Mouse (Mus musculus): ENCODE measurements at regions not wholly inside any gene's neighbourhood (a gene's known extent, or its start where the extent isn't known, plus 50 kb on each side); places are given as distances from the start of the nearest gene placed in this dataset.

DNA sequence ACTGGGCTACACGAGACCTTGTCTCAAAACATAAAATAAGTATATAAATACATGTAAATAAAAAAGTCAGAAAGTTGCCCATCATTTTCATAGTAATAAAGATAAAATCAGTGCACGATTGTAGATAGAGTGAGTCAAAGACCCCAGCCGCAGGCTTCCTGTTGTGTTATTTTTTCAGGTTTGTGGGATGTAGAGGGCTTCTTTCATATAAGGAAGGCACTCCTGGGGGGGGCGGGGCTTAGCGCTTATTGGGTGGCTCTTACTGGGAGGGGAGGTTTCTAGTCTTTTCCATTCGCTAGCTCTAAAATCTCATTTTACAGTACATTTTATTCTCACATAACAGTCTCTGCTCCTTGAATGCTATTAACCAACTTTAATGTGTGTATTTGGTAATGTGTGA, 198.8 kb upstream of the Cxcr4 start:
- Histone ChIP-seq H3K27ac (replicated peaks; ENCODE audit: low read depth, low read length) (no peak overlapping the region), H3K9me3 (ENCODE audit: control insufficient read depth, low read length) (no peaks in the 10 kb centered on the region), H3K27me3 (ENCODE audit: control insufficient read depth, insufficient read depth, low read length) (no peaks in the 10 kb centered on the region), H3K9ac (replicated peaks; ENCODE audit: low read length) (no peak overlapping the region), H3K36me3 (ENCODE audit: control insufficient read depth, insufficient read depth, low read length) (no peaks in the 10 kb centered on the region), H3K4me2 (ENCODE audit: low read length) (no peak overlapping the region), H3K4me3 (replicated peaks; ENCODE audit: low read depth, low read length) (no peak overlapping the region), H3K4me1 (ENCODE audit: control insufficient read depth, insufficient read depth, low read length) (0 out of 2 replicates have a peak, but pooled peaks cover 5% of the 10 kb centered on the region)
- WGBS = 92% methylated on average over 6 of the region's 6 CpGs
- no peak for ATAC-seq (ENCODE audit: low FRiP score, low TSS enrichment)
- no peak for DNase-seq

DNA sequence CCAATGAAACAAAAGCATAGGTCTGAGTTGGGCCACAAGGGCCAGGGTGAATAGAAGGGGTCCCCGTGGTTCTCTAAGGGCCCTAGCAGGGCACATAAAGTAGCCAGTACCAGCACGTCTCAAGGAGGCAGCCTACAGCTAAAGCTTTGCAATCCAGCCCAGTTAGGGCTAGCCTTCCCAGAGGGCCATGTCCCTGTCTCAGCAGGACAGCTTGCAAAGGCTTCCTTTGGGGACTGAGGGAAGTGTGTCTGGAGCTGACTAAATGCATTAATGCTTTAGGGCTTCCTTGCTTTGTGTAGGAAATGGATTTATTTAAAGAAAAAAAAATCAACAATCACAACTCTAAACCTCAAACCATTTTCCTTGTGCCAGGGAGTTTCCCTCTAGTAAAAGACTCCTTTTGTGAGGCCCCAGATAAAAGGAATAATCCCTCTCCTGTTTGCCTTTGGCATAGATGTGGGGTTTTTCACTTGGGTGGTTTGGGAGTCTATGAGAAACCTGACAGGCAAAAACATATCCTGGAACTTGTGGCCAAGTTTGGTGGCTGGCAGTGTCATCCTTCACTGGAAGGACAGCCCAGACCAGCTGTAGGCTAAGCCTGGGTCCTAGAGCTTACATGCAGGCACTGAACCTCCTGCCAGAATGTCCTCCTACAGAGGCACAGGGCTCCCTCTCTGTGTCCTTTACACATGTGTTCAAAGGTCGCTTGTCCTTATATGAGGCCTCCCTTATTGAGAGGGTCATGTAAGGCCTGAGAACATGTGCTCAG, 197.7 kb upstream of the Cxcr4 start:
- Histone ChIP-seq H3K27ac (replicated peaks; ENCODE audit: low read depth, low read length) (no peak overlapping the region; the same call in 1 of the 2 replicates), H3K27me3 (ENCODE audit: control insufficient read depth, insufficient read depth, low read length) (no peaks in the 10 kb centered on the region), H3K9ac (replicated peaks; ENCODE audit: low read length) (no peak overlapping the region), H3K4me2 (ENCODE audit: low read length) (no peak overlapping the region), H3K9me3 (ENCODE audit: control insufficient read depth, low read length) (no peaks in the 10 kb centered on the region), H3K36me3 (ENCODE audit: control insufficient read depth, insufficient read depth, low read length) (no peaks in the 10 kb centered on the region), H3K4me1 (ENCODE audit: control insufficient read depth, insufficient read depth, low read length) (0 out of 2 replicates have a peak, but pooled peaks cover 5% of the 10 kb centered on the region), H3K4me3 (replicated peaks; ENCODE audit: low read depth, low read length) (no peak overlapping the region)
- DNase-seq (peak; percentile 27), ATAC-seq (ENCODE audit: low FRiP score, low TSS enrichment) (no peak)
- WGBS = 53% methylated on average over 3 of the region's 3 CpGs

DNA sequence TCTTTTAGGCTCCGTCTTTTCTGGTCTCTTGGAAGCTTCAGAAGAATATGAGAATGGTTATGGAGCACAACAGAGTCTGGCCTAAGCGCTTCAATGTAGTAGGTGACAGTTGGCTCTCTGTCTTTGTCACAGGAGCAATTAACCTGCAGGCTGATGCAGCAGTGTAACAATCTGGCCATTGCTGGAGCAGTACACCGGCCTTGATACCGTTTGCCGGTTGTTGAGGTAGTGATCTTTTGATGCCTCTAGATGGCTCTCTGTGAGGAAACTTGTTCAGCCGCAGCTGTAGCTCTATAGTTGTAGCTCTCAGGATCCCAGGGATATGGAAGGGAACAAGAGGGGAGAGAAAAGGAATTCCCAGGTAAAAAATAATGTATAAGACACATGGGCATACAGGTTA, 196.1 kb upstream of the Cxcr4 start:
- Histone ChIP-seq H3K36me3 (ENCODE audit: control insufficient read depth, insufficient read depth, low read length) (no peaks in the 10 kb centered on the region), H3K9me3 (ENCODE audit: control insufficient read depth, low read length) (no peaks in the 10 kb centered on the region), H3K9ac (replicated peaks; ENCODE audit: low read length) (no peak overlapping the region), H3K27ac (replicated peaks; ENCODE audit: low read depth, low read length) (no peak overlapping the region), H3K4me2 (ENCODE audit: low read length) (no peak overlapping the region), H3K4me1 (ENCODE audit: control insufficient read depth, insufficient read depth, low read length) (0 out of 2 replicates have a peak, but pooled peaks cover 5% of the 10 kb centered on the region), H3K4me3 (replicated peaks; ENCODE audit: low read depth, low read length) (no peak overlapping the region), H3K27me3 (ENCODE audit: control insufficient read depth, insufficient read depth, low read length) (no peaks in the 10 kb centered on the region)
- DNase-seq (peak; percentile 30), ATAC-seq (ENCODE audit: low FRiP score, low TSS enrichment) (no peak)
- WGBS = 61% methylated on average over 6 of the region's 6 CpGs

DNA sequence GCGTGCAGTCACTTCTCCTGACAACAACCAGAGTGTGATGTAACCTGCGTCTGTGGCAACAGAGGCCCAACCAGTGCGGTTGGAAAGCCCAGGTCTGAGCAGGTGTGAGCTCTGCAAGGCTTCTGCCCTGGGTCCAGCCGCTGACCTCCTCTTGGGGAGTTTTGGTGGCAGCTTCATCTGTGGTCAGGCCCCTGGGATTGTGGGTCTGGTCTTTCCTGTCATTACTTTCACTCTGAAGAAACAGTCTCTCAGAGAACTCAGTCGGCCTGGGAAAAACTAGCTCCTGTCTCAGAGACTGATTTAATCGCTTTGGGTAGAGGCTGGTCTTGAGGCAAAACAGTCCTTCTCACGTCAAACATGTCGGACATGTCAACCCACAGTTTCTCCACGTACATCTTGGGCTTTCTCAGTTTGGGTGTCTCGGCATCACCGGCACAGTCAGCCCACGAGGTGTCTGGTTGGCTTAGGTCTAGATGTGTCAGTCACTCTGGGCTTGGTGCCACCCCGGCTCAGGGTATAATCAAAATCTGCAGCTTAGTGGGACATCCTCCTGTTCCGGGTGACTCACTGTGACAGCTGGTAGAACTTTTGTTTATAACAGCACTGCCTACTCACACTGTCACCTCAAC, 195.0 kb upstream of the Cxcr4 start:
- Histone ChIP-seq H3K36me3 (ENCODE audit: control insufficient read depth, insufficient read depth, low read length) (no peaks in the 10 kb centered on the region), H3K27ac (replicated peaks; ENCODE audit: low read depth, low read length) (no peak overlapping the region), H3K4me1 (ENCODE audit: control insufficient read depth, insufficient read depth, low read length) (0 out of 2 replicates have a peak, but pooled peaks cover 5% of the 10 kb centered on the region), H3K9me3 (ENCODE audit: control insufficient read depth, low read length) (no peaks in the 10 kb centered on the region), H3K9ac (replicated peaks; ENCODE audit: low read length) (no peak overlapping the region), H3K4me3 (replicated peaks; ENCODE audit: low read depth, low read length) (no peak overlapping the region), H3K4me2 (ENCODE audit: low read length) (no peak overlapping the region), H3K27me3 (ENCODE audit: control insufficient read depth, insufficient read depth, low read length) (no peaks in the 10 kb centered on the region)
- ATAC-seq (ENCODE audit: low FRiP score, low TSS enrichment) = no peak
- 87% methylated on average over 14 of the region's 14 CpGs for WGBS
- DNase-seq = no peak

DNA sequence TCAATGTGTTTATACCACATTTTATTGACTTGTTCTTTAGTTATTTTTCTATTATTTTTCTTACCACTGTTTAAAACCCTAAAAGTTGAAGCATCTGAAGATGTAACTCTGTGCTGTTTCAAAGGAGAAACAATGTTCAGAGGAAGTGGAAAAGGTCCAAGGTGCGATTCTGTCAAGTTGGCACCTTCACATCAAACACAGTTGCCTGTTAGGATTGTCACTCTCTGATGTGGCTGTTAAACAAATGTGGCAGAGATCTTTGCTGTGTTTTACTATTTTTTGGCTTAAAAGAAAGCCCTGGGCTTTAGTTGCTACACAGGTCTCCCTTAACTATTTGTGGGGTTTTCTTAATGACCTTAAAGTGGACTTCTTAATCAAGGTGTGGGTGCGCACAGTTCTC, 190.2 kb upstream of the Cxcr4 start:
- no peaks in the 10 kb centered on the region for H3K36me3 ChIP-seq (ENCODE audit: control insufficient read depth, insufficient read depth, low read length)
- no peak for DNase-seq

DNA sequence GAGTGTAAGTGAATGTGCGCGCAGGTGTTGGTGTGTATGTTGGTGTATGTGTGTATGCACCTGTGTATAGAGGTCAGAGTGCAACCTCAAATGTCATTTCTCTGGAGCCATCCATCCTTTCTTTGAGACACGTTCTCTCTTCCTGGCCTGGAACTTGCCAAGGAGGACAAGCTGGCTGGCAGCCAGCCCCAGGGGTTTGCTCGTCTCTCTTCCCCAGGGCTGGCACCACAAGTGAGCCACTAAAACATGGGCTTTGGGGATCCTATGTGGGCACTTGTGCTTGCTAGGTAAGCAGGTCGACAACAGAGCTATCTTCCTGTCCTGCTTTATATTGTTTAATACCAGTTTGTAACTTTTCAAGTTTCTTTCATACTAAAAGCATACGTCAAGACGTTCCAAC, 189.8 kb upstream of the Cxcr4 start:
- Histone ChIP-seq H3K27ac (replicated peaks; ENCODE audit: low read depth, low read length) (no peak overlapping the region), H3K27me3 (ENCODE audit: control insufficient read depth, insufficient read depth, low read length) (no peaks in the 10 kb centered on the region), H3K9me3 (ENCODE audit: control insufficient read depth, low read length) (no peaks in the 10 kb centered on the region), H3K4me1 (ENCODE audit: control insufficient read depth, insufficient read depth, low read length) (no peaks in the 10 kb centered on the region), H3K4me2 (ENCODE audit: low read length) (no peak overlapping the region), H3K36me3 (ENCODE audit: control insufficient read depth, insufficient read depth, low read length) (no peaks in the 10 kb centered on the region), H3K9ac (replicated peaks; ENCODE audit: low read length) (no peak overlapping the region), H3K4me3 (replicated peaks; ENCODE audit: low read depth, low read length) (no peak overlapping the region)
- no peak for ATAC-seq (ENCODE audit: low FRiP score, low TSS enrichment)
- 82% methylated on average over 7 of the region's 7 CpGs for WGBS
- no peak for DNase-seq

More for the DNA sequence above, 190.2 kb upstream of the Cxcr4 start:
- 94% methylated on average over 2 of the region's 2 CpGs for WGBS
- ATAC-seq (ENCODE audit: low FRiP score, low TSS enrichment) = no peak
- H3K4me1 ChIP-seq (ENCODE audit: control insufficient read depth, insufficient read depth, low read length) = no peaks in the 10 kb centered on the region
- no peaks in the 10 kb centered on the region for H3K9me3 ChIP-seq (ENCODE audit: control insufficient read depth, low read length)
- no peak overlapping the region for H3K27ac ChIP-seq (replicated peaks; ENCODE audit: low read depth, low read length)
- no peak overlapping the region for H3K4me3 ChIP-seq (replicated peaks; ENCODE audit: low read depth, low read length)
- H3K27me3 ChIP-seq (ENCODE audit: control insufficient read depth, insufficient read depth, low read length) = no peaks in the 10 kb centered on the region
- no peak overlapping the region for H3K9ac ChIP-seq (replicated peaks; ENCODE audit: low read length)
- no peak overlapping the region for H3K4me2 ChIP-seq (ENCODE audit: low read length)

DNA sequence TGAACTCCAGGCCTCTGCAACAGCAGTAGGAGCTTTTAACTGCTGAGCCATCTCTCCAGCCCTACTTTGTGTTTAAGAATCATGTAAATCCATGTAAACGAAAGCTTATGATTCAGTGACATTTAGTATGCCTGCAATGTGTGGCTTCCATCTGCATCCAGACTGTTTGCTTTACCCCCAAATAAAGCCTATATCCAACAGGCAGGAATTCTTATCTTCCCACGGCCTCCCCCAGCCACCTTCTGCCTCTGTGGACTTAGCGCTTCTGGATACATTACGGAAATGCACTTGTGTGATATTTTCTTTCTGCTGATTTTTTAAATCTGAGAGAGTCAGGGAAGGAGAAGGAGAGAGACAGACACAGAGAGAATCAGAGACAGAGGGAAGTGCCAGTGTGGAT, 189.2 kb upstream of the Cxcr4 start:
- H3K9me3 ChIP-seq (ENCODE audit: control insufficient read depth, low read length) = no peaks in the 10 kb centered on the region
- no peak overlapping the region for H3K4me2 ChIP-seq (ENCODE audit: low read length)
- H3K36me3 ChIP-seq (ENCODE audit: control insufficient read depth, insufficient read depth, low read length) = no peaks in the 10 kb centered on the region
- no peak for ATAC-seq (ENCODE audit: low FRiP score, low TSS enrichment)
- H3K27me3 ChIP-seq (ENCODE audit: control insufficient read depth, insufficient read depth, low read length) = no peaks in the 10 kb centered on the region
- no peak overlapping the region for H3K9ac ChIP-seq (replicated peaks; ENCODE audit: low read length)
- 91% methylated on average over 4 of the region's 4 CpGs for WGBS
- H3K4me1 ChIP-seq (ENCODE audit: control insufficient read depth, insufficient read depth, low read length) = no peaks in the 10 kb centered on the region
- H3K27ac ChIP-seq (replicated peaks; ENCODE audit: low read depth, low read length) = no peak overlapping the region
- DNase-seq = no peak
- H3K4me3 ChIP-seq (replicated peaks; ENCODE audit: low read depth, low read length) = no peak overlapping the region

DNA sequence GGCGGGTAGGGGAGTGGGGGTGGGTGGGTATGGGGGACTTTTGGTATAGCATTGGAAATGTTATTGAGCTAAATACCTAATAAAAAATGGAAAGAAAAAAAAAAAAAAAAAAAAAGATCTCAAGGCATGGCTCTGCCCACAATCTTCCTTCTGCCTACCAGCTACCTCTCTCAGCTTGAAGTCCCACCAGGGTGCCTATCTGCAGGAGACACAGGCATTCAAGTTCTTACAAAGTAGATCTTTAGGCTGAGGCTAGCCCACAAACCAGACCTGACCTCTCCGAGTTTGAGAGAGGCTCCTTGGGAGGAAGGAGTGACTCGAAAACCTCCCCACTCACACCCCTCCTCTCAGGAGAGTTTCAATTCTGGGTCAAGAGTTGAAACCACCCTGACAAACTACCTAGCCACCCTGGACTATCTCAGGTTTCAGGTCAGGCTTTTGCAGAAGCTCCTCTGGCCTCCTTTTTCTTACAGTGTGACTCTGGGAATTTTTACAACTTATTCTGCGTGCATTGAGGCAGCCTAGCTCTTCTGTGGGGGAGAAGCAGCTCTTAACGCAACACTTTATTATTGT, 187.6 kb upstream of the Cxcr4 start:
- H3K4me3 ChIP-seq (replicated peaks; ENCODE audit: low read depth, low read length) = no peak overlapping the region
- no peaks in the 10 kb centered on the region for H3K27me3 ChIP-seq (ENCODE audit: control insufficient read depth, insufficient read depth, low read length)
- no peaks in the 10 kb centered on the region for H3K36me3 ChIP-seq (ENCODE audit: control insufficient read depth, insufficient read depth, low read length)
- no peak overlapping the region for H3K4me2 ChIP-seq (ENCODE audit: low read length)
- WGBS = 90% methylated on average over 5 of the region's 5 CpGs
- DNase-seq (no peak), ATAC-seq (ENCODE audit: low FRiP score, low TSS enrichment) (no peak)
- no peak overlapping the region for H3K9ac ChIP-seq (replicated peaks; ENCODE audit: low read length)
- H3K4me1 ChIP-seq (ENCODE audit: control insufficient read depth, insufficient read depth, low read length) = no peaks in the 10 kb centered on the region
- no peaks in the 10 kb centered on the region for H3K9me3 ChIP-seq (ENCODE audit: control insufficient read depth, low read length)
- H3K27ac ChIP-seq (replicated peaks; ENCODE audit: low read depth, low read length) = no peak overlapping the region

DNA sequence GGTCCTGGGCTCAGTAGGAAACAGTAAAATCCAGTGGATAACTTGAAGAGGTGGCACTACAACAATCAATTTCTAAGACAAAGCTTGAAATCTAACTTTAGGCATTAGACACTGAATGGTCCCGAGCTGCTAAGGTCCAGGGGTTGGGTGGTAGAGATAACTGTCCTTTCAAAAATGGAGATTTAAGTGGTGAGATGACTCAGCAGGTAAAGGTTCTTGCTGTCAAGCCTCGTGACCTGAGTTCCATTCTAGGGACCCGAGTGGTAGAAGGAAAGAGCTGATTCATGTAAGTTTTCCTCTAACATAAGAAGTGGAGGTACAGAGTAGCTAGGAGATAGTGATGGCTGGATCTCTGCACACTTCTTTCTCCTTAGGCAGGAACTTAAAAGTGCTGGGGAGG, 180.3 kb upstream of the Cxcr4 start:
- no peak overlapping the region for H3K4me3 ChIP-seq (replicated peaks; ENCODE audit: low read depth, low read length)
- no peak overlapping the region for H3K4me2 ChIP-seq (ENCODE audit: low read length)
- no peaks in the 10 kb centered on the region for H3K4me1 ChIP-seq (ENCODE audit: control insufficient read depth, insufficient read depth, low read length)
- no peak for ATAC-seq (ENCODE audit: low FRiP score, low TSS enrichment)
- H3K9ac ChIP-seq (replicated peaks; ENCODE audit: low read length) = no peak overlapping the region
- no peak overlapping the region for H3K27ac ChIP-seq (replicated peaks; ENCODE audit: low read depth, low read length)
- no peaks in the 10 kb centered on the region for H3K9me3 ChIP-seq (ENCODE audit: control insufficient read depth, low read length)
- 95% methylated on average over 3 of the region's 3 CpGs for WGBS
- no peak for DNase-seq
- no peaks in the 10 kb centered on the region for H3K27me3 ChIP-seq (ENCODE audit: control insufficient read depth, insufficient read depth, low read length)
- H3K36me3 ChIP-seq (ENCODE audit: control insufficient read depth, insufficient read depth, low read length) = no peaks in the 10 kb centered on the region
